Mouse (Mus musculus) granulocyte monocyte progenitor cell, adult 5-6 weeks (primary cell): ENCODE measurements around the gene Npas3. TPM values are rescaled to one million over a fixed set of nuclear protein-coding genes. Genes with fewer than 3 reads are reported as not detected.

ENCODE experiments used
- ATAC-seq: replicated peaks from 2 replicates; pipeline ENCODE4 v1.8.0; 2016; ENCODE audit warnings: mild to moderate bottlenecking, moderate TSS enrichment, inconsistent platforms; ENCODE audit not compliant: poor library complexity, severe bottlenecking
- total RNA-seq, 2 experiments: library from RNA; stranded (forward) in 1 of 2; stranded (reverse) in 1 of 2; fragments of 200-712, 200-1000 nt in 1 of 2; fragments of >200 nt in 1 of 2; fragmentation: Nextera tagmentation in 1 of 2; gene quantifications; 2 replicates each; pipeline ENCODE4 v1.2.3; 2014 to 2017

Npas3 gene
- total RNA-seq, 2 experiments from 2014 or later = 14.0 TPM; not detected in 1

GRCm38 (mm10) chr12:53836031-53836790 is 587.7 kb downstream of the Npas3 start:
- no peak for ATAC-seq

GRCm38 (mm10) chr12:53837408-53837807 is 588.9 kb downstream of the Npas3 start:
- ATAC-seq = no peak

GRCm38 (mm10) chr12:53838541-53838940 is 590.1 kb downstream of the Npas3 start:
- no peak for ATAC-seq

DNA sequence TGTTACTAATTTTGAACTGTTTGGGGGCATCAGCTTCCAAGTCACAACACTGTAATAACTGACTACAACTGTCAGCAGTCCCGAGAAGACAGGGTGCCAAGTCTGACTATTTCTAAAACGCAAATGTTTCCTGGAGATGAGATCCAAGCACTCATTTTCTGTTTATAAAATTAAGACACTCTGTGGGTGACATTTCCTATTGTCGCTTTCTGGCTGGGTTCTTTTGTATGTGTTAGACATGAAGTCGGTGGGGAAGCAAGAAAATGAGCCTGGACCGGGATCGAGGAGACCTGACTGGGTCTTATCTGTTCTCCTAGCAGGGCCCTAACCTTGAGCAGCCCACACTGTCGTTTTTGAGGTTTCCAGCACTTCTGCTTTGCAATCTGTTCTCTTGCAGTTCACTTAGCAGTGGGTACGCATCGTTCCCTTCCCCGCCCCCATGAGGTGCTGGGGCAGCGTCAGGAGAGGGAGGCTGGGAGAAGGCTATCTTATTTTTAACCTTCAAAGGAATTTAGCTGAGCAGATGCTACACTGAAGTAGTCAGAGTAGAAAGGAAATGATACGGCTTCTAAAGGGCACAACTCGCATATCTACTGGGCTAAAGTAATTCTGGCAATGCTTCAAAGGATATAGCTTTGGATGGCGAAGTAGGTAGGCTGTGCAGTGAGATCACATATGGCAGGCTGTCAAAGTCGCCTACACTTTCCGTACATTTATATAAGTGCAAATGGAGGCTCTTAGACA is 593.6 kb downstream of the Npas3 start:
- no peak for ATAC-seq

DNA sequence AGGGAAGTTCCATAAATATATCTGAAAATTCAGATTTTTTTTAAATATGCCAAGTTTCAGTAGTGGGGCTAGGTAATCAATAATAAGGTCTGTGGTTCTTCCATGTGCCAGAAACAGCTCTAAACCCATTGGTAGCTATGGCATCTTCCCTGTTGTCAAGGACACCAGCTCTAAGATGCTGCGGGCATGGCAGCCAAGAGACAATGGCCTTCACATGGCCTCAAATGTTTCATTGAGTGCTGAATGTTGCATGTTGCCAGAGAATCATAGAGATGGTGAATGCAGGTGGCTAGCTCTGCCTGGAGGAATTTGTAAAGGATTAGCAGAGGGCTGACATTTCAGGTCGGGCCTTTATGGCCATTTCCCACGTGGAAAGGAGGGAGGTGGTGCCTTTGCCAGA is 595.1 kb downstream of the Npas3 start:
- no peak for ATAC-seq

DNA sequence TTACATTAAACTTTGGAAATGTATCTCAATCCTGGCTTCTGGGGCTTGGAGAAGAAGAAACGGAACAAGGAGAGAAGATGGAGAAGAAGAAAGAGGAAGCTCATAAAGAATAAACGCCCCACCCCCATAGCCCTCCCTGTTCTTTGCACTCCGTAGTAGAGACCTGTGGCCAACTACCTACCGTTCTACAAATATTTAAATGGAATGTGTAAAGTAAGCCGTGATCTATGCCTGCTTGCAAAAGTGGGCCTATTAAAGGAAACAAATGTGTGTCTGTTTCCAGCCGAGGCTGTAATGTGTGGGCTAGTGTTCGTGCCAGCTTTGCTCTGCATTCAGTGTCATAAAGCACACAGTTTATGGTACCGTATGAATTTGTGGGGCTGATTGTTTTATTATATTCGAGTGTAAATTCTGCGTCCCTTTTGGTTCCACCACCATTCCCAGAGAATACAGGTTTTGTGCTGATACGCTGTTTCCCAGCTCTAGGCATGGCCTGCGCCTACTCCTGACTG is 597.7 kb downstream of the Npas3 start:
- ATAC-seq = no peak

DNA sequence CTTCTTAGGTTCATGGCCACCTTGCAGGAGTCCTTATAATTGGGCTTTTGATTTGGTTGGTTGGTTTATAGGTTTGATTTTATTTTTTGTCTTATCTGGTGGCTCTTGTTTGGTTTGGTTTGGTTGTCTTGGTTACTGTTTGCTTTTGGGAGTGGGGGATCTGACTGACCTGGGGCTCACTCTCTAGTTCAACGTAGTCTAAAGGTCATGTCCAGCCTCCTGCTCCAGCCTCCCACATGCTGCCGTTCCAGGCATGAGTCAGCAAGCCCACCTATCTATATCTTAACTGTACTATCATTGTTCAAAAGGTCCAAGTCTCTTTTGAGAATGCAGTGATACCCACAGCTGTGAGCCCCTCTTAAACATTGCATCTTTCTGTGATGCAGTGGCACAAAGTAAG is 600.8 kb downstream of the Npas3 start:
- ATAC-seq = no peak

- ATAC-seq = no peak
Measured at GRCm38 (mm10) chr12:53852432-53852831, 604.0 kb downstream of the Npas3 start.

GRCm38 (mm10) chr12:53860176-53860575 is 611.7 kb downstream of the Npas3 start:
- ATAC-seq = no peak

GRCm38 (mm10) chr12:53862281-53862680 is 613.8 kb downstream of the Npas3 start:
- ATAC-seq = no peak

DNA sequence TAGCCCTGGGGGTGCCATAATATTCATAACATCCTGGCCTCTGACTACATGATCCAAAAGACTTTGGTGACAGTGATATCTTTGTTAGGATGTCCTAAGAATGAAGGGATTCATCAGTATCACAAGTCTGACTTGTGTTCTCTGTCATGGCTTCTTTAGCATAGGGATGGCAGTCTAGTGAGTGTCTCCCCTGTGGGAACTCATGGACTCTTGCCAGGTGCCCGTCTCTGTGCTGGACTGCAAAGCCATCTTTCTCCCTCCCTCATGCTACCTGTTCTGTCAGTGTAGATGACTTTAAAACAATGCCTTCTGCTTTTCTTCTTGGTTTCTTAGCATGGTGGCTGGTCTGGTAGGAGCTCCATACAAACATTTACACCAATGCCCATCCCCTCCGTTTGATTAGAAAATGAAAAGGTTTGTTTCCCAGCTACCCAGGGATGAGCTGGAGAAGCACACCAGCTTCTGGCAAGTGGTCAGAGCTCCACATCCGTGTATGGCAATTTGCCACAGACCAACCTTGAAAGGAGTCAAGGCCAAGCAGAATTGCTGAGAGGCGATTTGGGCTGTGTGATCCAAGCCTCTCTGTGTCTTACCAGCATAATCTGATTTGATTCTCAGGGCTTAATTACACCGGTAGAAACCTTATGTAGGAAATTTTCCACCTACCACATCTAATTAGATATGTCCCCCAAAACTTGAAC is 616.1 kb downstream of the Npas3 start:
- ATAC-seq = no peak

- no peak for ATAC-seq
Measured at GRCm38 (mm10) chr12:53865691-53866090, 617.2 kb downstream of the Npas3 start.

DNA sequence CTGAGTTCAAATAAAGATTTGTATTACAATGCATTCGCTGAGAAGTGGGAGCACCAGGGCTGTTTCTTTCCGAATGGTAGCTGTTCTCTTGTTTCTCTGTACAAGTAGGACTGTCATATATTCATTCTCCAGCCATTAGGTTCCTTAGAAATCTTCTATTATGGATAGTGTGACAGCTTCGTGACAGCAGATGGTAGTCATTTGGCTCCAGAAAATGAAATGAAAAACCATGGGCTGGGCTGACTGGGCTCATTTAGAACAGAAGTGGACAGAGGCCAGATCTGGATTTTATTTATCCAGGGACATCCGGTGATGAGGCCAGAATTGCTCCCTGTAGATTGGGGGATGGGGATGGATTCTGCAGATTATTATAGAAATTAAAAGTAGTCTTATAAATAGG is 621.5 kb downstream of the Npas3 start:
- ATAC-seq = no peak

GRCm38 (mm10) chr12:53875226-53875625 is 626.7 kb downstream of the Npas3 start:
- ATAC-seq = no peak

GRCm38 (mm10) chr12:53876693-53877092 is 628.2 kb downstream of the Npas3 start:
- ATAC-seq = no peak

DNA sequence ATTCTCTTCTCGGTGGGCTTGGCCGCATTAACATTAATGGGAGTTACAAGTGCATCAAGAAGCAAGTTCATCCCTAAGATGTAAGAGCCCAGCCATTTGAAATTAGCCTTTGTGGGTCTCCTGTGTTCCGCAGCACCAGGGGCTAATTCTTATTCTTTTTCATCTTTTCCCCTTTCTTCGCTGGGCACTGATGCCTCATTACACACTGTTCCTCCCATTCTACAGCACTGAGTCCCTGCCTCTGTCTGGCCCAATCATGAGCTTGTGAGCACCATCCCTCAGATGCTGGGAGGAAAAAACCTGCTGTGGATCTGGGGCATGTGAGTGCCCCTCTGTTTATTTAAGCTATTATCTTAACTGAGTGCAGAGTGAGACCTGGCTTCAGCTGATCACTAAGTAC is 633.2 kb downstream of the Npas3 start:
- no peak for ATAC-seq

DNA sequence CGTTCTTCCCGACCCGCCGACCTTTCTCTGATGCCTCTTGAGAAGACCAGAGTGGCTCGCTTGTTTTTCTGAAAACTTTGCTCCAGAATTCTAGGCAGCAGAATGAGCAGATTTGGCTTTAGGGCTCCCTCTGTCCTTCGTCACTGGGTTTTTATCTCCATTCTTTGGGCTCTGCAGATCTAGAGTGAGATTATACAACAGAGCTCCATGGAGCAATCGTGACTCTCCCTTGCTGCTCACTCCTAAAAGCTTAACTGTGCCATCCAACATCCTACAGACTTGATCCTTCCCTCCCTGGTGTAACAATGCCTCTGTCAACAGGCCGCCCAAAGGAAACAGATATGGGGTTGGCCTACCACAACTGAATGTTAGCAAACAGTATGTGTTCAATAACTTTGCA is 634.4 kb downstream of the Npas3 start:
- ATAC-seq = no peak

- ATAC-seq = no peak
Measured at GRCm38 (mm10) chr12:53888624-53889023, 640.1 kb downstream of the Npas3 start.

DNA sequence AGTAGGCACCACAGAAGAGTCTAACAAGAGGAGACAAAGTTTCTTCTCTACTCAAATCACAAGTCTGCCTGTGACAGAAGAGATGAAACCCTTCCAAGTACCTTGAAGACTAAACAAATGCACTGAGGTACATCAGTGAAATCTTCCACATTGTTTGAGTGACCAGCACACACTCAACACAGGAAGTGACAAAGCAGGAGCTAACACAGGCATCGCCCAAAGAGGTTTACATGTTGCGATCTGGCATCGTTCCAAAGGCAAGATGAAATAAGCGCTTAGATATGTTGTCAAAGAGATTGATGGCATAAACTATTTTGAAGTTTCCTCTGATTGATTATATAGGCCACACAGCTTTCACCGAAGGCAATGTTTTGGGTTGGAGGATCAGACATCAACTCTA is 647.4 kb downstream of the Npas3 start:
- no peak for ATAC-seq

DNA sequence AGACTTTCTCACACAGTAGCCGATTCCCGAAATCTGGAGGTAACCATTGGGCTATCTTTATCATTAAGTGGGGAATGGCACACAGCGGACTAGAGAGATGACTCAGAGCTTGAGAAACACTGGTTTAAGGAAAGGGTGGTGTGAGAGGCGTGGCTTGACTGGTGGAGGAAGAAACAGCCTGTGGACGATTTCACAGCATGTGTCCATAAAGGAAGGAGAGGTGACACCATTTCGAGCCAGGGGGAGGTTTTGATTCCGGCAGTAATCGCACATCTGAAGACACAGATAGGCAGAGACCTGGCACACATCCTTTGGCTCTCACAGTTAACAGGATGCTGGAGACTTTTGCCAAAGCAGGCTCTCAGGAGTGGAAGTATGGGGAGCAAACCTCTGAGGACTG is 660.3 kb downstream of the Npas3 start:
- ATAC-seq = no peak

GRCm38 (mm10) chr12:53910192-53910591 is 661.7 kb downstream of the Npas3 start:
- no peak for ATAC-seq
